Mouse (Mus musculus) heart, adult 2 months (tissue): ENCODE data around the gene Adam17.

Source experiments
- CTCF ChIP-seq: fragments of 200-600 bp; IDR thresholded peaks from 2 replicates; pipeline ENCODE4 v1.8.1; 2022; ENCODE audit warnings: antibody characterized with exemption, mild to moderate bottlenecking, moderate library complexity
- EP300 ChIP-seq: fragments of 200-500 bp; IDR thresholded peaks from 2 replicates; pipeline ENCODE4 v1.6.1; 2011; ENCODE audit warnings: low read depth, low read length, control low read depth; ENCODE audit not compliant: insufficient read depth
- POLR2A ChIP-seq: fragments of 200-500 bp; IDR thresholded peaks from 2 replicates; pipeline ENCODE4 v1.6.1; 2011; ENCODE audit warnings: mild to moderate bottlenecking, low read depth, low read length, control low read depth; ENCODE audit not compliant: insufficient read depth

DNA sequence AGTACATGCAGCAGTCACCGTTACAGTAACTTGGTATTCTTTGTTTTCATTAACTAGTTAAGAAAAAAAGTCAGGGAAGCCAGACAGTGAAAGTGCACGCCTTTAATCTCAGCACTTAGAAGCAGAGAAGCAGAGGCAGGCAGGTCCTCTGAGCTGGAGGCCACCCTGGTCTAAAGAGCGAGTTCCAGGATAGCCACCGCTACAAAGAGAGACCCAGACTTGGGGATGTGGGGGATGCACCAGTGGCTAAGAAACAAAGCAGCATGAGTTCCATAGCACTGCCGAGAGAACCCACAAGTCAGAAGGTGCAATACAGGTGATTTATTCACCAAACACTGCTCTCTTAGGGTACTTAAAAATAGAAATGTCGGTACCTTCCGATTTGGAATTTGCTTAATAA, 40.4 kb downstream of the Adam17 start:
- TF ChIP-seq CTCF (no peak), POLR2A (no peak), EP300 (no peak)
